Mouse (Mus musculus): ENCODE data around the gene Mafb.

Mafb gene

GRCm38 (mm10) chr2:160321829-160322228 is 45.0 kb downstream of the Mafb start:
- DNase-seq = no peak

- no peak for DNase-seq
These were observed 48.6 kb downstream of the Mafb start for GRCm38 (mm10) chr2:160318255-160318654.
